Mouse (Mus musculus) megakaryocyte, embryonic 14.5 days (primary cell): ENCODE measurements around the gene Snx14.
"Not testable (repeated sequence)": the region's sequence is repeated elsewhere in the genome, so short reads cannot be mapped to it uniquely, and the experiment has no call there.

ENCODE experiments used
- FLI1 ChIP-seq: IDR thresholded peaks from 2 replicates; pipeline ENCODE4 v1.6.1; 2012; ENCODE audit warnings: low read length, inconsistent platforms, mixed read lengths
- GATA1 ChIP-seq: IDR thresholded peaks from 3 replicates; pipeline ENCODE4 v1.6.1; 2012; ENCODE audit warnings: mixed read lengths, low read length, inconsistent platforms, borderline replicate concordance

DNA sequence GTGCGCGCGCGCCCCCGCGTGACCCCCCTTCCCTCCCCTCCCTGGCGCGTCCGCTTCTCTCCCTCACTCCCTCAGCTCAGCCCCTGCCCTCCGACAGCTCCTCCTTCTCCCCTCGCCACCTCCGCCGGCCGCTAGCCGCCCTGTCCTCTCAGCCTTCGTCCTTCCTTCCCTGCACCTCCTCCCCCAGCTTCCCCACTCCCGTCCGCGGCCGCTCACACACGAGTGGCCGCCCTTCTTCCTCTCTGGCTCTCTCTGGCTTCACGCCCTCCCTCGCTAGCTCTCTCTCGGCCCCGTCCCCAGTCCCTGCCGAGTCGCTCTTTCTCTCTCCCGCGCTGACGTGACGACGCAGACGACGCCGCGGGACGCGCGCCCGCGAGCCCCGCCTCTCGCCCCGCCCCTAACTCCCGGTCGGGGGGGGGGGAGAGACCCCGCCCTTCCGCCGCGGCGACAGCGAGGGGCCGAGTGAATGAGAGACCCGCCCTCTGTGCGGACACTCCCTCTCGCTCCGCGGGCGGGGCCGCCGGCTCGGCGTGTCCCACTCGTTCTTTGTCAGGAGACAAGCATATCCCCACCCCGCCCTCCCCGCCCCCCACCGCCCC lies 43.6 kb upstream of the Snx14 start, which contains the start of gene Syncrip:
- not testable (repeated sequence) for TF ChIP-seq GATA1, FLI1
